Mouse (Mus musculus): ENCODE results near the gene Casp9. TPM values are rescaled to one million over a fixed set of nuclear protein-coding genes. Genes with fewer than 3 reads are reported as not detected.

Gene Casp9
- polyA plus RNA-seq, 1 experiment from 2014 or later, result 14.9 TPM

DNA sequence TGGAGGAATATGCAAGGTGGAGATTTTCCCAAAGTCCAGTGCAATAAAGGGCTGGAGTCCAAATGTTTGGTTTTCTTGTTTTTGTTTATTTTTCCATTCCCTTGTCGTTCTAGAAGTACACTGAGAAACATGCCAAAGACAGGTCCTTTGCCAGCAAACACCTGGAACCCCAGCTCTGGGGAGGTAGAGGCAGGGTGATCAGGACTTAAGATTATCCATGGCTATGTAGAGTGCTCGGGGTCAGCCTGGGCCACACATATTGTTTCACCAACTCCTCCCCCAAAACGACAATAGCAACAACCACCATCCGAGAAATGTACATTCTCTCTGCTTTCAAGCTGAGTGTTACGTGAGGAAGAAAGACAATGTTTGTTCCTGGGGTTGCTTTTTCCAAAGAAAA is 32.6 kb downstream of the Casp9 start, which contains the start of gene Cela2a:
TSS of gene Cela2a (minus strand) at position 101 of the 400 bp plus-strand sequence.
- WGBS, result 68% methylated on average over 5 of the region's 5 CpGs
- Histone ChIP-seq H3K9me3 (no peaks in the 10 kb centered on the region), H3K27ac (replicated peaks) (no peak within 1 kb of the TSS), H3K27me3 (no peaks in the 10 kb centered on the region), H3K4me2 (replicated peaks) (no peak within 1 kb of the TSS), H3K4me3 (no peak within 1 kb of the TSS), H3K9ac (replicated peaks) (no peak within 1 kb of the TSS), H3K36me3 (no peaks in the 10 kb centered on the region), H3K4me1 (no peaks in the 10 kb centered on the region)
- ATAC-seq (replicated peaks), result no peak

DNA sequence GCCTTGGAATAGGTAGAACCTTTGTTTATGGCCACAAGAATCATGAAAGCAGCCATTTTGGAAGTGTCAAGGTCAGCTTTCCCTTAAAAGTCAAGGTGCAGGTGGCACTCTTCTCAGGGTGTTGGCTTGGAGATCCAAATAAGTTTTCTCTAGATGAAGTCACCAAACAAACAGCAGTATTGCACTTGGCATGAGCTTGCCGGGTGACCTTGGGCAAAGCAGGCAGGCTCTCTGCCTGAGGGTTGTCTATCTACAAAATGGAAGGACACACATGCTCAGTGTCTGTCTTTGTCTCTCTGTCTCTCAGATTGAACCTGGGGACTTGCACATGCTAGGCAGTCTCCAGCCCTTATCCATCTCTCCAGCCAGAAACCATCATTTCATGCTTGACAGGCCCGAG is 34.0 kb downstream of the Casp9 start:
- Histone ChIP-seq H3K36me3 (no peaks in the 10 kb centered on the region), H3K27me3 (no peaks in the 10 kb centered on the region), H3K4me1 (no peaks in the 10 kb centered on the region), H3K9me3 (no peaks in the 10 kb centered on the region), H3K27ac (replicated peaks) (no peak overlapping the region), H3K9ac (replicated peaks) (no peak overlapping the region), H3K4me3 (no peak overlapping the region), H3K4me2 (replicated peaks) (no peak overlapping the region)
- 95% methylated on average over 2 of the region's 2 CpGs for WGBS
- no peak for ATAC-seq (replicated peaks)

DNA sequence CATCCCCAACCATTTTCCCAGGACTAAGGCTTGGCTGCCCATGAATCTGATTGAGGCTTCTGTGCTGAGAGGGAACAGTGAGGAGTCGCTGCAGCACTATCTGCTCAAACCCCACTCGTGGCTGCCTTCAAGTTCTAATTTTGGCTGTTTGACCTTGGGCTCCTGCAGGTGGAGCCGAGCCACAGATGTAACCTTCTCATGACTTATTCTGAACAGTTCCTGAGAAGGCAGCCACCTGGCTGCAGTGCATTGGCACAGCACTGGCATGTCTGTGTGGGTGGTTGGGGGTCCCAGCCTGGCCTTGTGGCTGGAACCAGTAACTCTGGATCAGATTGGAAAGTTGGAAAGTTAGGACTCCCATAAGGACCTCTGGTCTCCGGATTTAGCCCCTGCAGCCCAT is 34.8 kb downstream of the Casp9 start:
- H3K4me2 ChIP-seq (replicated peaks), result no peak overlapping the region
- WGBS, result 74% methylated on average over 4 of the region's 4 CpGs
- no peaks in the 10 kb centered on the region for H3K27me3 ChIP-seq
- ATAC-seq (replicated peaks), result no peak
- no peaks in the 10 kb centered on the region for H3K9me3 ChIP-seq
- no peak overlapping the region for H3K4me3 ChIP-seq
- H3K9ac ChIP-seq (replicated peaks), result no peak overlapping the region
- H3K36me3 ChIP-seq, result no peaks in the 10 kb centered on the region
- H3K27ac ChIP-seq (replicated peaks), result no peak overlapping the region
- H3K4me1 ChIP-seq, result no peaks in the 10 kb centered on the region

DNA sequence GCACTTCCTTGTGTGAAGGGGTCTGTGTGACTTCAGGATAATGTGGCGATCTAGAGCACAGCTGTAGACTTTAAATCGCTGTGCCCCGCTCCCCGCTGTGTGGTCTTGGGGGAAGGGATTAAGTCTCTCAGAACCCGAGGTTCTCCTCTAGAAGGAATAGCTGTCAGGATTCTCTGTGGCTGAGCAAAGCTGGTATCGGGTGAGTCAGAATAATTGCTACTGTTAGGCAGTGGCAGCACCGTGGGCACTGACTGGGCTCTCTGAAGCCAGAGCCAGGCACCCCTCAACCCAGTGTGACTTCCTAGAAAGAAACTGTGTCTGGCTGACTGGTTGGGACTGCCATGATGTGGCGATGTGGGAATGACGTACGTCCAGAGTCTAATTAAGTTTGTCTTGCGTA is 37.0 kb downstream of the Casp9 start:
- ATAC-seq (replicated peaks), result no peak
- H3K36me3 ChIP-seq, result no peaks in the 10 kb centered on the region
- no peak overlapping the region for H3K4me3 ChIP-seq
- H3K9me3 ChIP-seq, result no peaks in the 10 kb centered on the region
- H3K27ac ChIP-seq (replicated peaks), result no peak overlapping the region
- no peak overlapping the region for H3K9ac ChIP-seq (replicated peaks)
- no peaks in the 10 kb centered on the region for H3K27me3 ChIP-seq
- no peak overlapping the region for H3K4me2 ChIP-seq (replicated peaks)
- 44% methylated on average over 11 of the region's 11 CpGs for WGBS
- no peaks in the 10 kb centered on the region for H3K4me1 ChIP-seq

DNA sequence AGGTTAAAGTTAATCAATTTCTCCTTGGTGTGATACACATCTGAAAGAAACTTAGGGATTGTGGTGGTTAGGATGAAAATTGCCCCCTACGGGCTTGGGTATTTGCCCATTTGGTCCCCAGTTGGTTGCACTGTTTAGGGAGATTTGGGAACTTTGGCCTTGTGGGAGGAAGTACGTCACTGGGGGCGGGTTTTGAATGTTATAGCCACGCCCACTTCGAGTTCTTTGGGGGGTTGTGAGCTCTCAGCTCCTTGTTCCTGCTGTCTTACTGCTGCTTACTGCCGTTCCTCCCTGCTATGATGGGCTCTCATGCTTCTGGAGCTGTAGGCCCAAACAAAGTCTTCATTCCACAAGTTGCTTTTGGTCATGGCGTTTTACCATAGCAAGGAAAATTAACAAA is 37.9 kb downstream of the Casp9 start:
- Histone ChIP-seq H3K4me3 (no peak overlapping the region), H3K9ac (replicated peaks) (no peak overlapping the region), H3K4me1 (no peaks in the 10 kb centered on the region), H3K36me3 (no peaks in the 10 kb centered on the region), H3K27me3 (no peaks in the 10 kb centered on the region), H3K9me3 (no peaks in the 10 kb centered on the region), H3K4me2 (replicated peaks) (no peak overlapping the region), H3K27ac (replicated peaks) (no peak overlapping the region)
- 87% methylated on average over 7 of the region's 7 CpGs for WGBS
- no peak for ATAC-seq (replicated peaks)

DNA sequence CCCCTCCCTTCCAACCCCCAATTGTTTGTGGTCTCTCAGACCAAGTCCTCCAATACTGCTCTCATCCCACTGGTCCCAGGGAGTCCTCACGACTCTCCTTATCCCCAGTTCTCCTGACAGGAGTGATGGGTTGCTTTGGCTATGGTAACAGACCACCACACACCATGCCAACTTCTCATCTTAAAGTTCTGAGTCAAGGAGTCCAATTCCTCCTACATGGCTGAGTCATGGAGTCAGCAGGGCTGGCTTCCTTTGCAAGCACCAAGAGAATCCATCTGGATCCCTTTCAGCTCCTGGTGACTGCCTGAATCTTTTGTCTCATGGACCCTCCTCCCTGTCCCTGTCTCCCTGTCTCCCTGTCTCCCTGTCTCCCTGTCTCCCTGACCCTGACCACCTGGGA is 40.5 kb downstream of the Casp9 start:
- Histone ChIP-seq H3K27ac (replicated peaks) (no peak overlapping the region), H3K4me2 (replicated peaks) (no peak overlapping the region), H3K9ac (replicated peaks) (no peak overlapping the region), H3K4me1 (no peaks in the 10 kb centered on the region), H3K27me3 (no peaks in the 10 kb centered on the region), H3K4me3 (no peak overlapping the region), H3K36me3 (no peaks in the 10 kb centered on the region), H3K9me3 (no peaks in the 10 kb centered on the region)
- no peak for ATAC-seq (replicated peaks)
- WGBS, result 61% methylated on average over 1 of the region's 1 CpGs

DNA sequence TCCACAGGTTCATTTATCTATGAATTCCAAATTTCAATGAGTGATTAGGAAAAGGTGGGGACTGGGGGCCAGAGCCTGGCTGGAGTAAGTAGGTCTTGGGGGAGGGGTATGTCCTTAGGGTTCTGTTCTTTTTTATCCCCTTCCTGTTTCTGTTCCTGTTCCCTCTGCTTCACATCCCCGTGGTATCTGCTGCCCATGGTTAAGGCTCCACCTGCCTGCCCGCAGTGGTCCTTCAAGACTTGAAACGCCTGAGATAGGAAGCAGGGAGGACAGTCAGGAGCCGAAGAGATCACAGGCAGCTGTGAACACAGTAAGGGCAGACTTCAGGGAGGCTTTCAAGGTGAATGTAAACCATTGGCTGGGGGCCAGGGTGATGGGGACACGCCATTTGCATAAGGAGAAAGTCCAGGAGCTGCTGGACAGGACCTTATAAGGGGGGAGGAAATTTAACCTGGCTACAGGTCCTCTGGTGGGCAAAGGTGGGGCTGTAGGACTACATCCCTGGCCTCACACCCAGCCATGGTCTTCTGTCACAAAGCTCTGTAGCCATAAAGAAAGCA is 41.2 kb downstream of the Casp9 start:
- 71% methylated on average over 5 of the region's 5 CpGs for WGBS
- Histone ChIP-seq H3K27ac (replicated peaks) (no peak overlapping the region), H3K4me3 (no peak overlapping the region), H3K4me1 (no peaks in the 10 kb centered on the region), H3K9me3 (no peaks in the 10 kb centered on the region), H3K9ac (replicated peaks) (no peak overlapping the region), H3K27me3 (no peaks in the 10 kb centered on the region), H3K4me2 (replicated peaks) (no peak overlapping the region), H3K36me3 (no peaks in the 10 kb centered on the region)
- ATAC-seq (replicated peaks), result no peak

DNA sequence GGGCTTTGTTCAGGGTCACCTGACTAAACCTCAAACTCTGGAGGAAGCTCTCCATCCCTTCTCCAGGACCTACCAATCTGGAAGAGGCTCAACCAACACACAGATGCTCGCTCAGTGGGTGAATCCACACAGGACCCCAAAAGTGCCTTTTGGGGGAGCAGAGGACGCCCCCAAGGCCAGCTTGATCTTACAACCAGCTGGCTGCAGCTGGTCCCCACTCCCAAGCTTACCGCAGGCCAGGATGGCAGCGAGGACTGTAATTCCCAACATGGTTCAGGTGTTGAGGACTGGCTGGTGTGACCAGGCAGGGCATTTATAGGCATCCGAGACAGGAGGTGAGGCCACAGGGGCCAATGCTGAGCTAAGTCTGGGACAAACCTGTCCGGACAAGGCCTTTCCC is 52.6 kb downstream of the Casp9 start, which contains the start of gene Ctrc:
TSS of gene Ctrc (minus strand) at position 361 of the 400 bp plus-strand sequence.
- Histone ChIP-seq H3K36me3 (no peaks in the 10 kb centered on the region), H3K9me3 (no peaks in the 10 kb centered on the region), H3K4me2 (replicated peaks) (no peak within 1 kb of the TSS), H3K27ac (replicated peaks) (no peak within 1 kb of the TSS), H3K9ac (replicated peaks) (no peak within 1 kb of the TSS), H3K4me3 (no peak within 1 kb of the TSS), H3K27me3 (no peaks in the 10 kb centered on the region), H3K4me1 (no peaks in the 10 kb centered on the region)
- WGBS, result 87% methylated on average over 6 of the region's 6 CpGs
- ATAC-seq (replicated peaks), result no peak

DNA sequence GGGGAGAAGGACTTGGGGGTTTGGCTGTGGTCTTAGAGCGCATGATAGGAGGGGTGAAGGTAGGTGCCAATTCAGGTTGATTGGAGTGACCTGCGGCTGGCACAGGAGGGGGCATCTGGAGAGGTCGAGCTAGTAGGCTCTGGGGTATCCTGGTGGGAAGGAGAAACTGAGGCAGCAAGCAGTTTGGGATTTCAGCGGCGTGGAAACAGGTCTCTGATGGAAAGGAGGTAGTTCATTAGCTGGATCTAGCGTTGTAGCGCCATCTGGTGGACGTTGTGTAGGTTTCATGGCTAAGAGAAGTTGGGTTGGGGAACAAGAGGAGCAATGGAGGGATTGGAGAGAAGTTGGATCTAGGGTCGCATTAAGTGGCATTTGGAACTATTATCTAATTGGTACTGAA is 60.0 kb downstream of the Casp9 start:
- Histone ChIP-seq H3K27ac (replicated peaks) (no peak overlapping the region), H3K36me3 (no peaks in the 10 kb centered on the region), H3K4me2 (replicated peaks) (no peak overlapping the region), H3K4me1 (no peaks in the 10 kb centered on the region), H3K9me3 (no peaks in the 10 kb centered on the region), H3K4me3 (no peak overlapping the region), H3K9ac (replicated peaks) (no peak overlapping the region), H3K27me3 (no peaks in the 10 kb centered on the region)
- no peak for ATAC-seq (replicated peaks)
- 72% methylated on average over 9 of the region's 9 CpGs for WGBS

DNA sequence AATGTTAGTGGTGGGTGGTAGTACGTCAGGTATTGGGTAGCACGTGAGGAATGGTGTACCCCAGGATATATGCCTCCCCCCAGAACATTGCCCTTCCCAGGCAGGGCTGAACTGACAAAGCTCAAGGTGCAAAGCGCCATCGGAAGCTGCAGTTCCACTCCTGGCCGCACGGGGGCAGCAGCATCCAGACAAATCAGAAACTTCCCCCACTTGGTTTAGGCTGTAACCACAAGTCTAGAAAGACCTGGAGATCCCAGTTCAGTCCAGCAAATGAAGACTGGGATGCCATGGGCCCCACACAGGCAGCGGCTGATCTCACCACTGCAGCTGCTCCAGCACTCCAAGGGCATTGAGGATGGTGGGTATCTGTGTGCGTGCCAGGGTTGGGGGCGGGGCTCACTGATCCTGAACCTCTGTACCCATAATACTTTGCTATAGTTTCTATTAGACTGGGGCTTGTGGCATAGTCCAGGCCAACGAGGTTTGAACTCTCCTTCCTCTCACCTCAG is 64.1 kb downstream of the Casp9 start:
- Histone ChIP-seq H3K9ac (replicated peaks) (no peak overlapping the region), H3K36me3 (peaks cover 7% of the 10 kb centered on the region; the same call in 1 of the 2 replicates), H3K9me3 (no peaks in the 10 kb centered on the region), H3K27ac (replicated peaks) (peak overlapping the region; percentile 9; the same call in 1 of the 2 replicates), H3K4me1 (no peaks in the 10 kb centered on the region), H3K27me3 (no peaks in the 10 kb centered on the region), H3K4me2 (replicated peaks) (no peak overlapping the region), H3K4me3 (no peak overlapping the region)
- 12% methylated on average over 10 of the region's 10 CpGs for WGBS
- ATAC-seq (replicated peaks), result peak; percentile 80

DNA sequence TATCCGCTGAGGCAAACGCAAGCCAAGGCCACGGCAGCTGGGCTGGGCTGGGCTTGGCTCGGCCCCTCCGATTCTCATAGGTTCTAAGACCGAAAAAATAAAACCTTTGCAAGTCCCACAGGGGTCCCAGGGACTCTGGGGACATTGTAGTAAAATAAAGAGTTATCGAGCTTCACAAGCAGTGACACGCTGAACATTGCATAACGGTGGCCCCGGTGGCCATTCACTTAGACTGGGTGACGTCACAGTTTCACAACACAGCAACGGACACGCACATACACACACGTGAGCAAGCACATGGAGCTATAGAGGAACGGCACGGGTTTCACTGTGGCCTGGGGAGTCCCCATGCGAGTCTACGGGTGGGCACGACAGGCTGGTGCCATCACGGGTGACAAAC is 65.1 kb downstream of the Casp9 start:
- H3K4me1 ChIP-seq, result no peaks in the 10 kb centered on the region
- WGBS, result 88% methylated on average over 20 of the region's 20 CpGs
- no peaks in the 10 kb centered on the region for H3K27me3 ChIP-seq
- H3K9ac ChIP-seq (replicated peaks), result no peak overlapping the region
- no peak overlapping the region for H3K4me2 ChIP-seq (replicated peaks)
- ATAC-seq (replicated peaks), result no peak
- no peaks in the 10 kb centered on the region for H3K9me3 ChIP-seq
- peaks cover 7% of the 10 kb centered on the region; the same call in 1 of the 2 replicates for H3K36me3 ChIP-seq
- no peak overlapping the region for H3K4me3 ChIP-seq
- H3K27ac ChIP-seq (replicated peaks), result no peak overlapping the region; the same call in 1 of the 2 replicates

DNA sequence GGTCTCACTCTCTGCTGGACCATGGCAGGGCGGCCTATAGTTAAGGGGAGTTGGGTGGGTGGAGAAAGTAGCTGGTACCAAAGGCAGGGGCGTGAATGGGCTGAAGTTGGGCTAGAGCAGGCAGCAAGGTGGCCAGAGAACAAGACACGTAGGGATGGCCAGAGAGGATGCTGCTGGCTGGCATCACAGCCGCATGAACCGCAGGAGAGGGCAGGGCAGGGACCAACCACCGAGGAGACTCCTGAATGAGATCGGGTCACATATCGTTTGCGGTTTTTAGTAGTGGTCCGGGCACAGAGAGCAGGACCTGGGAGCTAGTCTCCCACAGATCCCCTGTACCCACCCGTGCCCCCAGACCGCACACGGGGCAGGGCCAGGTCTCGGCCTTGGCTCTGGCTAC is 65.9 kb downstream of the Casp9 start:
- no peak overlapping the region for H3K9ac ChIP-seq (replicated peaks)
- no peak for ATAC-seq (replicated peaks)
- H3K4me1 ChIP-seq, result no peaks in the 10 kb centered on the region
- no peak overlapping the region for H3K27ac ChIP-seq (replicated peaks)
- WGBS, result 90% methylated on average over 14 of the region's 14 CpGs
- H3K9me3 ChIP-seq, result no peaks in the 10 kb centered on the region
- no peak overlapping the region for H3K4me3 ChIP-seq
- peaks cover 7% of the 10 kb centered on the region; the same call in 1 of the 2 replicates for H3K36me3 ChIP-seq
- no peaks in the 10 kb centered on the region for H3K27me3 ChIP-seq
- H3K4me2 ChIP-seq (replicated peaks), result no peak overlapping the region

All from forebrain, embryonic 15.5 days (tissue).